Mouse (Mus musculus) MEL (cell line): ENCODE results near the gene Thumpd2.

Experiments
- CHD2 ChIP-seq: IDR thresholded peaks from 2 replicates; pipeline ENCODE4 v1.6.1; 2011; ENCODE audit warnings: low read length, improper control_type of control experiment
- CTCF ChIP-seq, 3 experiments: IDR thresholded peaks in 2 of 3; conservative IDR thresholded peaks in 1 of 3; 2 replicates each; pipeline ENCODE4 v1.5.1; 2011 to 2012; ENCODE audit warnings: low read length in 3 of 3, low read depth in 2 of 3, mild to moderate bottlenecking in 2 of 3, improper control_type of control experiment in 1 of 3, inconsistent platforms in 1 of 3, mixed read lengths in 1 of 3, moderate library complexity in 1 of 3; ENCODE audit not compliant: control insufficient read depth in 1 of 3, insufficient read depth in 1 of 3, poor library complexity in 1 of 3, severe bottlenecking in 1 of 3
- ELF1 ChIP-seq: IDR thresholded peaks from 2 replicates; pipeline ENCODE4 v1.6.1; 2014; ENCODE audit warnings: low read depth, mild to moderate bottlenecking, inconsistent platforms, low read length, improper control_type of control experiment, moderate library complexity
- HCFC1 ChIP-seq: IDR thresholded peaks from 2 replicates; pipeline ENCODE4 v1.6.1; 2012; ENCODE audit warnings: low read depth, mild to moderate bottlenecking, inconsistent platforms, low read length, improper control_type of control experiment, moderate library complexity
- NRF1 ChIP-seq: IDR thresholded peaks from 2 replicates; pipeline ENCODE4 v1.6.1; 2014; ENCODE audit warnings: low read depth, mild to moderate bottlenecking, inconsistent platforms, low read length, improper control_type of control experiment, moderate library complexity; ENCODE audit not compliant: poor library complexity, insufficient read depth, severe bottlenecking
- POLR2A ChIP-seq, 2 experiments: IDR thresholded peaks; 2 replicates each; pipeline ENCODE4 v1.6.1; 2011 to 2012; ENCODE audit warnings: low read length in 2 of 2, mild to moderate bottlenecking in 2 of 2, control low read depth in 1 of 2, improper control_type of control experiment in 1 of 2, low read depth in 1 of 2, moderate library complexity in 1 of 2; ENCODE audit not compliant: control insufficient read depth in 1 of 2, insufficient read depth in 1 of 2, poor library complexity in 1 of 2
- POLR2AphosphoS5 ChIP-seq: IDR thresholded peaks from 2 replicates; pipeline ENCODE4 v1.6.1; 2012; ENCODE audit warnings: low read depth, borderline replicate concordance, mild to moderate bottlenecking, inconsistent platforms, low read length, moderate library complexity, mixed read lengths
- RAD21 ChIP-seq: IDR thresholded peaks from 2 replicates; pipeline ENCODE4 v1.6.1; 2011; ENCODE audit warnings: mild to moderate bottlenecking, low read depth, low read length, improper control_type of control experiment
- RCOR1 ChIP-seq: IDR thresholded peaks from 2 replicates; pipeline ENCODE4 v1.6.1; 2012; ENCODE audit warnings: low read depth, mild to moderate bottlenecking, inconsistent platforms, low read length, improper control_type of control experiment
- SMC3 ChIP-seq: IDR thresholded peaks from 2 replicates; pipeline ENCODE4 v1.6.1; 2011; ENCODE audit warnings: low read depth, low read length, improper control_type of control experiment
- TCF12 ChIP-seq: IDR thresholded peaks from 2 replicates; pipeline ENCODE4 v1.6.1; 2014; ENCODE audit warnings: low read depth, mild to moderate bottlenecking, inconsistent platforms, low read length, improper control_type of control experiment, moderate library complexity
- USF1 ChIP-seq: IDR thresholded peaks from 2 replicates; pipeline ENCODE4 v1.6.1; 2014; ENCODE audit warnings: low read depth, mild to moderate bottlenecking, inconsistent platforms, low read length, improper control_type of control experiment, moderate library complexity
- ZC3H11A ChIP-seq: IDR thresholded peaks from 2 replicates; pipeline ENCODE4 v1.6.1; 2012; ENCODE audit warnings: low read depth, mild to moderate bottlenecking, inconsistent platforms, low read length, improper control_type of control experiment

GRCm38 (mm10) chr17:80981721-80982411 is 83.0 kb downstream of the Thumpd2 start:
- TF ChIP-seq SMC3: no peak
- TF ChIP-seq CHD2: no peak
- no peak for TF ChIP-seq ZC3H11A
- TF ChIP-seq RCOR1: no peak
- TF ChIP-seq TCF12: no peak
- TF ChIP-seq RAD21: no peak
- no peak for TF ChIP-seq CTCF (IDR thresholded peaks at IDR 0.05 in 2 of 3, conservative IDR thresholded peaks at IDR 0.05 in 1 of 3; ENCODE audit: control insufficient read depth in 1 of 3, insufficient read depth in 1 of 3, low read depth in 2 of 3, low read length in 3 of 3, poor library complexity in 1 of 3, severe bottlenecking in 1 of 3)
- no peak for TF ChIP-seq NRF1
- TF ChIP-seq POLR2A (IDR thresholded peaks at IDR 0.05; ENCODE audit: control insufficient read depth in 1 of 2, insufficient read depth in 1 of 2, low read depth in 1 of 2, low read length in 2 of 2, poor library complexity in 1 of 2): no peak
- no peak for TF ChIP-seq ELF1
- TF ChIP-seq USF1: no peak
- TF ChIP-seq POLR2AphosphoS5: no peak
- no peak for TF ChIP-seq HCFC1
